Mouse (Mus musculus): ENCODE measurements at regions not wholly inside any gene's neighbourhood (a gene's known extent, or its start where the extent isn't known, plus 50 kb on each side); places are given as distances from the start of the nearest gene placed in this dataset.

DNA sequence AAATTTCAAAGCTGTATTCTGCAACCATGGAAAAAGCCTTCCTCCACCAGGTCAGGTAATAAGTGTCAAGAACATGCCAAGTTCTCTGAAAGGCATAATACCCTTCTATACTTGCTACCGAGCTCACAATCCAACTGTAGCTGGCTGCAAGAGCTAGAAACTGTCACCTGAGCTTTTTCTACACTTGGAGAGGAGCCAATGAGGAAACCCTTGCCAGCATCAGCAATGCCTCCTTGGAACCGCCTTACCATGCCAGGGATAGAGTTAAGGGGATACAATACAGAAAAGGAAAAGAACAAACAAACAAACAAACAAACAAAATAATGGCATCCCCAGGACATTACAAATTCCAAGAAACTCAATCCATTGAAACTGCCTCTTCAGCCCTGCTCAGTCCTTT, 62.5 kb upstream of the Ccn2 start:
- no peaks in the 10 kb centered on the region for H3K4me1 ChIP-seq (ENCODE audit: control insufficient read depth in 1 of 2, insufficient read depth in 2 of 2)
- no peak overlapping the region for H3K4me2 ChIP-seq (ENCODE audit: insufficient read depth, low read depth, poor library complexity, severe bottlenecking)
- no peak overlapping the region for H3K9ac ChIP-seq (ENCODE audit: insufficient read depth, low read depth)
- TF ChIP-seq SMC3 (IDR thresholded peaks at IDR 0.05; ENCODE audit: low read depth, low read length), result no peak
- DNase-seq (ENCODE audit: extremely low read depth), result no peak
- dilution Hi-C loops (cut with MboI; ENCODE audit: extremely low pct_ligation_motif_present, extremely low pct_unique_long_range_greater_than_20kb, low sequenced_read_pairs), result no loop called here
- no peaks in the 10 kb centered on the region for H3K9me3 ChIP-seq (replicated peaks; ENCODE audit: low read length)
- no peaks in the 10 kb centered on the region for H3K79me2 ChIP-seq (replicated peaks; ENCODE audit: control insufficient read depth, extremely low read depth, insufficient read depth, poor library complexity, severe bottlenecking)
- in situ Hi-C loops (cut with MboI; ENCODE audit: low pct_ligation_motif_present, low pct_unique_long_range_greater_than_20kb, low sequenced_read_pairs), result no loop called here
- no peaks in the 10 kb centered on the region for H3K36me3 ChIP-seq (replicated peaks in 1 of 2; ENCODE audit: control insufficient read depth in 1 of 2, insufficient read depth in 1 of 2, low read length in 1 of 2)
- H3K27me3 ChIP-seq (replicated peaks), result no peaks in the 10 kb centered on the region
- no peak overlapping the region for H3K27ac ChIP-seq (ENCODE audit: insufficient read depth, low read depth)
- no peak overlapping the region for H3K4me3 ChIP-seq (replicated peaks in 1 of 3; ENCODE audit: low read depth in 2 of 3, low read length in 2 of 3, poor library complexity in 1 of 3)

GRCm38 (mm10) chr10:24534901-24535300, 60.3 kb upstream of the Ccn2 start:
- H3K4me1 ChIP-seq (ENCODE audit: control insufficient read depth in 1 of 2, insufficient read depth in 2 of 2), result no peaks in the 10 kb centered on the region
- no peak overlapping the region for H3K4me2 ChIP-seq (ENCODE audit: insufficient read depth, low read depth, poor library complexity, severe bottlenecking)
- no peaks in the 10 kb centered on the region for H3K36me3 ChIP-seq (replicated peaks in 1 of 2; ENCODE audit: control insufficient read depth in 1 of 2, insufficient read depth in 1 of 2, low read length in 1 of 2)
- dilution Hi-C loops (cut with MboI; ENCODE audit: extremely low pct_ligation_motif_present, extremely low pct_unique_long_range_greater_than_20kb, low sequenced_read_pairs) (no loop called here), in situ Hi-C loops (cut with MboI; ENCODE audit: low pct_ligation_motif_present, low pct_unique_long_range_greater_than_20kb, low sequenced_read_pairs) (no loop called here)
- no peak overlapping the region for H3K27ac ChIP-seq (ENCODE audit: insufficient read depth, low read depth)
- H3K9me3 ChIP-seq (replicated peaks; ENCODE audit: low read length), result no peaks in the 10 kb centered on the region
- H3K79me2 ChIP-seq (replicated peaks; ENCODE audit: control insufficient read depth, extremely low read depth, insufficient read depth, poor library complexity, severe bottlenecking), result no peaks in the 10 kb centered on the region
- no peak overlapping the region for H3K9ac ChIP-seq (ENCODE audit: insufficient read depth, low read depth)
- H3K27me3 ChIP-seq (replicated peaks), result no peaks in the 10 kb centered on the region
- no peak overlapping the region for H3K4me3 ChIP-seq (replicated peaks in 1 of 3; ENCODE audit: low read depth in 2 of 3, low read length in 2 of 3, poor library complexity in 1 of 3)
- no peak for DNase-seq (ENCODE audit: extremely low read depth)
- TF ChIP-seq ZMIZ1 (IDR thresholded peaks at IDR 0.05; ENCODE audit: low read depth, low read length) (no peak), CTCF (conservative IDR thresholded peaks at IDR 0.05 in 1 of 2, IDR thresholded peaks at IDR 0.05 in 1 of 2; ENCODE audit: low read depth in 2 of 2, low read length in 2 of 2) (no peak), MYC (IDR thresholded peaks at IDR 0.05; ENCODE audit: low read depth, low read length) (no peak), RCOR1 (conservative IDR thresholded peaks at IDR 0.05; ENCODE audit: low read depth, low read length) (no peak), KAT2A (IDR thresholded peaks at IDR 0.05; ENCODE audit: insufficient replicate concordance, low read length) (no peak), HCFC1 (IDR thresholded peaks at IDR 0.05; ENCODE audit: low read depth, low read length) (no peak), MAX (IDR thresholded peaks at IDR 0.05; ENCODE audit: low read length) (no peak), USF1 (IDR thresholded peaks at IDR 0.05; ENCODE audit: low read depth, low read length) (no peak), MAZ (IDR thresholded peaks at IDR 0.05; ENCODE audit: low read depth, low read length) (no peak), USF2 (conservative IDR thresholded peaks at IDR 0.05; ENCODE audit: low read depth, low read length) (no peak), JUND (conservative IDR thresholded peaks at IDR 0.05; ENCODE audit: low read depth, low read length) (no peak)

DNA sequence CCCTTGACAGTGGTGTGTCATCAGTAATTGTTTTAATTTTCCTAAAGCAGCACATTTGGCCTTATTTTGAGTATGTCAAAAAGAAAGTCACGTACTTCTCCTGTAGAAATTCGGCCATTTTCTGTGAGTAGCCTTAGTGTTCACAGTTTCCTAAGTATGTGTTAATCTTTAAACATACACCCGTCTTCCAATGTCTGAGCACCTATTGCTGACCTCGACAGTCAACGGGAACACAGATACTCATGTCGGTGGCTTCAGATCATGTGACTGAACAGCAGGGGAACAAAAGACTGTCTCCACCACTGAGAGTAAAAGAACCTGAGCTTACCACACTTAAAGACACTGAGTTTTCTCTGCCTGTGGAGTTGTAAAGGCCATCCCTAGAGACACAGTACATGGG, 59.8 kb upstream of the Ccn2 start:
- Histone ChIP-seq H3K4me2 (ENCODE audit: insufficient read depth, low read depth, poor library complexity, severe bottlenecking) (no peak overlapping the region), H3K27me3 (replicated peaks) (no peaks in the 10 kb centered on the region), H3K4me3 (replicated peaks in 1 of 3; ENCODE audit: low read depth in 2 of 3, low read length in 2 of 3, poor library complexity in 1 of 3) (no peak overlapping the region), H3K4me1 (ENCODE audit: control insufficient read depth in 1 of 2, insufficient read depth in 2 of 2) (no peaks in the 10 kb centered on the region), H3K36me3 (replicated peaks in 1 of 2; ENCODE audit: control insufficient read depth in 1 of 2, insufficient read depth in 1 of 2, low read length in 1 of 2) (no peaks in the 10 kb centered on the region), H3K79me2 (replicated peaks; ENCODE audit: control insufficient read depth, extremely low read depth, insufficient read depth, poor library complexity, severe bottlenecking) (no peaks in the 10 kb centered on the region), H3K9me3 (replicated peaks; ENCODE audit: low read length) (no peaks in the 10 kb centered on the region), H3K9ac (ENCODE audit: insufficient read depth, low read depth) (no peak overlapping the region), H3K27ac (ENCODE audit: insufficient read depth, low read depth) (no peak overlapping the region)
- DNase-seq (ENCODE audit: extremely low read depth), result no peak
- TF ChIP-seq GABPA (IDR thresholded peaks at IDR 0.05; ENCODE audit: insufficient replicate concordance, low read depth, low read length) (no peak), MEF2A (IDR thresholded peaks at IDR 0.05; ENCODE audit: borderline replicate concordance, low read depth, low read length) (no peak), ETS1 (conservative IDR thresholded peaks at IDR 0.05; ENCODE audit: low read depth, low read length) (no peak), PAX5 (IDR thresholded peaks at IDR 0.05; ENCODE audit: low read length) (no peak), CHD1 (IDR thresholded peaks at IDR 0.05; ENCODE audit: low read depth, low read length) (no peak), CTCF (conservative IDR thresholded peaks at IDR 0.05 in 1 of 2, IDR thresholded peaks at IDR 0.05 in 1 of 2; ENCODE audit: low read depth in 2 of 2, low read length in 2 of 2) (no peak), RAD21 (IDR thresholded peaks at IDR 0.05; ENCODE audit: low read depth, low read length) (no peak), MYC (IDR thresholded peaks at IDR 0.05; ENCODE audit: low read depth, low read length) (no peak), MAZ (IDR thresholded peaks at IDR 0.05; ENCODE audit: low read depth, low read length) (no peak)
- in situ Hi-C loops (cut with MboI; ENCODE audit: low pct_ligation_motif_present, low pct_unique_long_range_greater_than_20kb, low sequenced_read_pairs) (no loop called here), dilution Hi-C loops (cut with MboI; ENCODE audit: extremely low pct_ligation_motif_present, extremely low pct_unique_long_range_greater_than_20kb, low sequenced_read_pairs) (no loop called here)

Measured in CH12.LX (cell line).